Mouse (Mus musculus) layer of hippocampus, adult 9-10 months (tissue): ENCODE results near the gene Gm867.

Experiments used
- DNase-seq: peaks from one replicate; pipeline ENCODE4 v3.0.0; 2022; ENCODE audit warnings: low spot score

Gm867 gene

GRCm38 (mm10) chr10:75896208-75896607, 44.3 kb downstream of the Gm867 start:
- no peak for DNase-seq

GRCm38 (mm10) chr10:75895730-75896129, 44.7 kb downstream of the Gm867 start:
- DNase-seq = no peak

GRCm38 (mm10) chr10:75894601-75895000, 45.9 kb downstream of the Gm867 start:
- no peak for DNase-seq

GRCm38 (mm10) chr10:75893089-75893750, 47.3 kb downstream of the Gm867 start, which contains the start of gene Derl3:
Gene Derl3, plus strand, starts transcription at chr10:75893413.
- DNase-seq = peak; percentile 96

GRCm38 (mm10) chr10:75889406-75890153, 50.9 kb downstream of the Gm867 start:
- DNase-seq = no peak
